10 mouse cellular contexts compared by ENCODE assay signal in genomic region chr4:154247207-154248091, GRCm38 (mm10). TPM values are rescaled to one million over a fixed set of nuclear protein-coding genes. Genes with fewer than 3 reads are reported as not detected.
DNase-seq lines count a peak whose midpoint lies in the region; ATAC-seq and TF ChIP-seq lines count a peak whose summit lies in the region.
"Had no signal": no experiment of that assay in that cellular context is flagged by ENCODE, and none has a peak within 500 bp of the region (broad histone marks: within the 10 kb centered on the region; RNA-seq: fewer than 3 reads in every experiment).

No protein-coding gene starts in this region.

- no peak overlapping the region for H3K4me3 ChIP-seq in heart, embryonic 11.5 days (ENCODE audit: low read depth, low read length)
- H3K4me3 ChIP-seq in heart, adult 2 months = no peak overlapping the region
- no peak overlapping the region for H3K4me3 ChIP-seq in midbrain, embryonic 12.5 days
- H3K4me3 ChIP-seq in midbrain, embryonic 14.5 days (replicated peaks; ENCODE audit: low read depth, low read length) = no peak overlapping the region
- peak overlapping the region; percentile 45 for H3K4me3 ChIP-seq in limb, embryonic 10.5 days
- no peak overlapping the region for H3K4me3 ChIP-seq in stomach, postnatal 0 days (ENCODE audit: low read depth, low read length)

- TF ChIP-seq CTCF in heart, adult 2 months (IDR thresholded peaks at IDR 0.05) = no peak
- no peak for TF ChIP-seq CTCF in stomach, postnatal 0 days (IDR thresholded peaks at IDR 0.05; ENCODE audit: low read depth)

- peaks cover 5% of the 10 kb centered on the region for H3K4me1 ChIP-seq in heart, embryonic 11.5 days (ENCODE audit: control insufficient read depth, insufficient read depth, low read length)
- H3K4me1 ChIP-seq in heart, adult 2 months (ENCODE audit: control insufficient read depth, insufficient read depth, low read length) = peaks cover 7% of the 10 kb centered on the region
- peaks cover 15% of the 10 kb centered on the region for H3K4me1 ChIP-seq in midbrain, embryonic 12.5 days
- H3K4me1 ChIP-seq in midbrain, embryonic 14.5 days (ENCODE audit: control insufficient read depth, insufficient read depth, low read length) = no peaks in the 10 kb centered on the region
- H3K4me1 ChIP-seq in limb, embryonic 10.5 days = peaks cover 44% of the 10 kb centered on the region
- peaks cover 7% of the 10 kb centered on the region; the same call in 1 of the 2 replicates for H3K4me1 ChIP-seq in stomach, postnatal 0 days (replicated peaks; ENCODE audit: control insufficient read depth, insufficient read depth)

- WGBS in heart, embryonic 11.5 days (ENCODE audit: insufficient replicate concordance) = 37% methylated on average over 22 of the region's 22 CpGs
- 80% methylated on average over 22 of the region's 22 CpGs for WGBS in heart, adult 2 months
- 47% methylated on average over 22 of the region's 22 CpGs for WGBS in midbrain, embryonic 12.5 days
- 46% methylated on average over 22 of the region's 22 CpGs for WGBS in midbrain, embryonic 14.5 days
- 21% methylated on average over 22 of the region's 22 CpGs for WGBS in limb, embryonic 10.5 days
- 40% methylated on average over 22 of the region's 22 CpGs for WGBS in stomach, postnatal 0 days

- intact Hi-C loops in heart, adult 2 months (cut with DNase I) = loop anchor here (2.0 kb wide), 1 partner anchor 39 kb away; no protein-coding TSS in a partner anchor

- no peak for TF ChIP-seq EP300 in heart, adult 2 months (IDR thresholded peaks at IDR 0.05; ENCODE audit: insufficient read depth, low read depth, low read length)
- no peak for TF ChIP-seq EP300 in stomach, postnatal 0 days (optimal IDR thresholded peaks at IDR 0.05)

- H3K9ac ChIP-seq in heart, embryonic 11.5 days (ENCODE audit: low read depth, low read length) = no peak overlapping the region
- H3K9ac ChIP-seq in heart, adult 2 months (ENCODE audit: low read depth, low read length) = no peak overlapping the region
- H3K9ac ChIP-seq in midbrain, embryonic 12.5 days (replicated peaks) = no peak overlapping the region
- no peak overlapping the region for H3K9ac ChIP-seq in midbrain, embryonic 14.5 days (replicated peaks; ENCODE audit: low read length)
- H3K9ac ChIP-seq in stomach, postnatal 0 days (ENCODE audit: low read length) = no peak overlapping the region

- H3K4me2 ChIP-seq in heart, embryonic 11.5 days = peak overlapping the region; percentile 68
- H3K4me2 ChIP-seq in midbrain, embryonic 12.5 days (replicated peaks) = no peak overlapping the region
- H3K4me2 ChIP-seq in midbrain, embryonic 14.5 days (ENCODE audit: low read length) = no peak overlapping the region
- H3K4me2 ChIP-seq in stomach, postnatal 0 days (replicated peaks; ENCODE audit: low read depth) = peak overlapping the region; percentile 47; the same call in 1 of the 2 replicates

- H3K79me2 ChIP-seq in heart, adult 2 months (replicated peaks; ENCODE audit: control insufficient read depth, insufficient read depth, low read length) = no peaks in the 10 kb centered on the region

- no peak for TF ChIP-seq POLR2A in heart, adult 2 months (IDR thresholded peaks at IDR 0.05; ENCODE audit: insufficient read depth, low read depth, low read length)

- no peaks in the 10 kb centered on the region for H3K9me3 ChIP-seq in heart, embryonic 11.5 days (replicated peaks; ENCODE audit: control insufficient read depth, low read length)
- no peaks in the 10 kb centered on the region for H3K9me3 ChIP-seq in midbrain, embryonic 12.5 days
- H3K9me3 ChIP-seq in midbrain, embryonic 14.5 days (ENCODE audit: control insufficient read depth, low read length) = no peaks in the 10 kb centered on the region
- H3K9me3 ChIP-seq in limb, embryonic 10.5 days (replicated peaks) = no peaks in the 10 kb centered on the region
- H3K9me3 ChIP-seq in stomach, postnatal 0 days (ENCODE audit: control insufficient read depth, low read length) = no peaks in the 10 kb centered on the region

- no peak for DNase-seq in heart, adult 2 months
- DNase-seq in midbrain, embryonic 14.5 days = no peak
- peak; percentile 49 for DNase-seq in limb, embryonic 10.5 days (ENCODE audit: low spot score)
- DNase-seq in stomach, postnatal 0 days (ENCODE audit: low spot score) = no peak
- no peak for DNase-seq in natural killer cell, adult 2 months (ENCODE audit: low spot score in 2 of 2)
- DNase-seq in ovary, postnatal 10 days (ENCODE audit: low spot score) = no peak

- ATAC-seq in heart, embryonic 11.5 days (replicated peaks; ENCODE audit: insufficient number of reproducible peaks, low FRiP score, low TSS enrichment) = no peak
- 0 out of 2 replicates have a peak, but pooled peaks have one; percentile 10 for ATAC-seq in midbrain, embryonic 12.5 days (ENCODE audit: low FRiP score, low read depth)
- ATAC-seq in midbrain, embryonic 14.5 days (ENCODE audit: low FRiP score, low TSS enrichment) = no peak
- no peak; the same call in 1 of the 2 replicates for ATAC-seq in stomach, postnatal 0 days (ENCODE audit: low FRiP score, low TSS enrichment)
- ATAC-seq: activated CD4-positive, CD25-positive, alpha-beta regulatory T cell, adult 4 months; CD4-positive, CD25-positive, alpha-beta regulatory T cell, adult 4 months had no signal

- H3K36me3 ChIP-seq in heart, embryonic 11.5 days (ENCODE audit: control insufficient read depth, insufficient read depth, low read length) = no peaks in the 10 kb centered on the region
- no peaks in the 10 kb centered on the region for H3K36me3 ChIP-seq in heart, adult 2 months (ENCODE audit: control insufficient read depth, insufficient read depth, low read length)
- no peaks in the 10 kb centered on the region for H3K36me3 ChIP-seq in midbrain, embryonic 12.5 days
- H3K36me3 ChIP-seq in midbrain, embryonic 14.5 days (ENCODE audit: control insufficient read depth, insufficient read depth, low read length) = no peaks in the 10 kb centered on the region
- peaks cover 23% of the 10 kb centered on the region for H3K36me3 ChIP-seq in limb, embryonic 10.5 days
- H3K36me3 ChIP-seq in stomach, postnatal 0 days (ENCODE audit: control insufficient read depth, insufficient read depth, low read length) = no peaks in the 10 kb centered on the region; the same call in 1 of the 2 replicates

- 0 out of 2 replicates have a peak, but pooled peaks cover 11% of the 10 kb centered on the region for H3K27me3 ChIP-seq in heart, embryonic 11.5 days (ENCODE audit: control insufficient read depth, insufficient read depth, low read length)
- H3K27me3 ChIP-seq in heart, adult 2 months (ENCODE audit: control insufficient read depth, insufficient read depth, low read length) = no peaks in the 10 kb centered on the region
- peaks cover 8% of the 10 kb centered on the region; the same call in 1 of the 2 replicates for H3K27me3 ChIP-seq in midbrain, embryonic 12.5 days
- H3K27me3 ChIP-seq in midbrain, embryonic 14.5 days (ENCODE audit: control insufficient read depth, insufficient read depth, low read length) = no peaks in the 10 kb centered on the region
- H3K27me3 ChIP-seq in limb, embryonic 10.5 days (ENCODE audit: low read depth, poor library complexity, severe bottlenecking) = peaks cover 3% of the 10 kb centered on the region; the same call in 1 of the 2 replicates
- no peaks in the 10 kb centered on the region for H3K27me3 ChIP-seq in stomach, postnatal 0 days (ENCODE audit: control insufficient read depth, insufficient read depth, low read length)

- H3K27ac ChIP-seq in heart, embryonic 11.5 days (ENCODE audit: low read depth, low read length) = no peak overlapping the region
- no peak overlapping the region for H3K27ac ChIP-seq in heart, adult 2 months
- no peak overlapping the region for H3K27ac ChIP-seq in midbrain, embryonic 12.5 days (replicated peaks)
- no peak overlapping the region for H3K27ac ChIP-seq in midbrain, embryonic 14.5 days (replicated peaks; ENCODE audit: low read depth, low read length)
- H3K27ac ChIP-seq in limb, embryonic 10.5 days = peak overlapping the region; percentile 74
- 0 out of 2 replicates have a peak overlapping the region, but pooled peaks have one; percentile 45 for H3K27ac ChIP-seq in stomach, postnatal 0 days (replicated peaks)

RNA-seq across cellular contexts. Expression of gene Arhgef16, which starts 54.0 kb away (rescaled TPM):
- polyA plus RNA-seq in heart, embryonic 11.5 days (2014; fragmentation: Nextera tagmentation; extraction: Ambion mirVana) = 1.1 and 1.5 TPM in 2 replicates
- total RNA-seq in heart, adult 2 months (2021) = under 1 TPM; 0.36 to 0.39 TPM
- 1.2 and 1.6 TPM in 2 replicates for polyA plus RNA-seq in heart, adult 2 months (2012; rRNA removed)
- polyA plus RNA-seq in midbrain, embryonic 12.5 days (2016; fragmentation: Nextera tagmentation; extraction: Ambion mirVana) = 0.34 and 0.50 TPM in 2 replicates
- polyA plus RNA-seq in midbrain, embryonic 14.5 days (2014; fragmentation: Nextera tagmentation; extraction: Ambion mirVana) = 0.74 and 0.93 TPM in 2 replicates
- polyA plus RNA-seq in limb, embryonic 10.5 days (2016; fragmentation: Nextera tagmentation; extraction: Ambion mirVana) = 5.3 and 6.2 TPM in 2 replicates
- polyA plus RNA-seq in stomach, postnatal 0 days (2015; fragmentation: Nextera tagmentation; extraction: Ambion mirVana) = 38.5 and 41.2 TPM in 2 replicates

Comparison
In these comparisons a context has a peak if more than half of its experiments do, and no peak if none do; other contexts are left out.
1. H3K27ac ChIP-seq: peak in limb, embryonic 10.5 days (single experiment) and stomach, postnatal 0 days (single experiment); none in heart, embryonic 11.5 days (single experiment), heart, adult 2 months (single experiment), midbrain, embryonic 12.5 days (single experiment) and midbrain, embryonic 14.5 days (single experiment).
2. H3K4me2 ChIP-seq: peak in heart, embryonic 11.5 days (single experiment) and stomach, postnatal 0 days (single experiment); none in midbrain, embryonic 12.5 days (single experiment) and midbrain, embryonic 14.5 days (single experiment).